Mouse (Mus musculus): ENCODE measurements around the gene Parva.

Gene Parva

DNA sequence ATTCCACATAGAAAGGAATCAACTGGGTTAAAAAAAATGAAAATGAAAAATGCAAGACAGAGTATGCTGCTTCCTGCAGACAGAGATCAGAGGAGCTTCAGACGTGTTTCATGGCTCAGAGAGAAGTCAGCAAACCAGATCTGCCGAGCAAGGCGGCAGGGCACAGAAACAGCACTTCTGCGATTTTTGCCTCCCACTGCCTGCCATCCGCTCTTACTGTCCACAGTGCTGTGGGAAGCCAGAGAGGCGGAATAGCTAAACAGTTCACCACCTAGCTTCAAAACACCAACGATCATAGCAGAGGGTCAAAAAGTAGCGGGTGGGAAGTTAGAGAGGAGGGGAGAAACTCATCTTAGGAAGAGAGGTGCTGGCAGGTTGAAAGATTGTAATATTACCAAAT, 84.0 kb downstream of the Parva start:
- no peak for DNase-seq (ENCODE audit: low spot score in 2 of 2)

- no peak for DNase-seq (ENCODE audit: low spot score in 2 of 2)
Measured at GRCm38 (mm10) chr7:112512257-112512656, 85.0 kb downstream of the Parva start.

DNA sequence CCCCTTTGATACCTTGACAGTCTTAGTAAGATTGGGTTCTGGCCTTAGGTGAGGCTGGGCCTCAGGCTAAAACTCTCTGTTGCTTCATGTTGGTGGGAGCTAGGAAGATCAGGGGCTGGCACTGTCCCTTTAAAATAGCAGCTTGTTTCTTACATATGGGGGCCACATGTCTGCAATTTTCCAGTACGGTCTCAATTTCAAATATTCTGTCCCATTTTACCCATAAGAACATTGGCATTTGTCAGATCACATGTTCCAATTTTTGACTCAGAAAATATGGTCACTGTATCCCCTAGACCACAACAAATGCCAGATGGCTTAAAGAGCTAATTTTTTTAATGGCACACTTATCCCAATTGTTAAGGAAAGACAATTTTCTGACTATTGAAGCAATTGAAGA, 85.6 kb downstream of the Parva start:
- DNase-seq (ENCODE audit: low spot score in 2 of 2), result no peak

- DNase-seq (ENCODE audit: low spot score in 2 of 2), result no peak
Measured at GRCm38 (mm10) chr7:112514636-112515193, 87.4 kb downstream of the Parva start.

DNA sequence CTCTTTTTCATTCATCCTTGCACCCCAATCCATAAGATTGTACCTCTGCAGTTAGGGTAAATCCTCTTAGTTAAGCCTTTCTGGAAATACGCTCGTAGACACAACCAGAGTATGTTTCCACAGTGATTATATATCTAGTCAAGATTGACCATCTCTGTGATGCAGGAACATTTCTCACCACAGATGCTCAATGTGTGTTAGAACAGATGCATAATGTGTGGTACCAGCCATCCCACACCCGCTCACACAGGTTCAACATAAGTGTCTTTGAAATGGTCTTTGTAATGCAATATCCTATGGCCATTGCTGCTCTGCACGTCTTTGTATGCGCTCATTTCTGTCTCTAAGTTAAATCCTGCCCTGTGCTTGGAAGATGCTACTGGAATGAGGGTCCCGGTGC, 98.2 kb downstream of the Parva start:
- no peak for DNase-seq (ENCODE audit: low spot score in 2 of 2)

GRCm38 (mm10) chr7:112526226-112526625, 98.9 kb downstream of the Parva start:
- DNase-seq (ENCODE audit: low spot score in 2 of 2), result no peak

DNA sequence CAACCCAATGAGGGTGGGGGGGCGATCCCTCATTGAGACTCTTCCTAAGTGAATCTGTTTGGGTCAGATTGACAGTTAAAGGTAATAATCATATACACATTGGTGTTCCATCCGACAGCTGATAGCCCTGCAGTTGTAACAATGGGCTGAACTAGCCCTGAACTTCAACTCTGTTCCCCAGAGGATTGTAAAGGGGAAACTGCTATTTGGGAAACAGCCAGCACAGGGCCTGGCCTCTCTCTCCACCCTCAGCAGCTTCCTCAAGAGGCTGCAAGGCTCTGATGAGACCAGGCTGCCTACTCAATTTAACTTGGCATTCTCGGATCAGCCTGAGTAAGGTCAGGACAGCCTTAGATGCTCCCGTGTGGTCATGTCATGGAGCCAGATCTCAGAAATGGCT, 99.9 kb downstream of the Parva start:
- DNase-seq (ENCODE audit: low spot score in 2 of 2), result peak in 1 of 2 experiments; percentile 33

DNA sequence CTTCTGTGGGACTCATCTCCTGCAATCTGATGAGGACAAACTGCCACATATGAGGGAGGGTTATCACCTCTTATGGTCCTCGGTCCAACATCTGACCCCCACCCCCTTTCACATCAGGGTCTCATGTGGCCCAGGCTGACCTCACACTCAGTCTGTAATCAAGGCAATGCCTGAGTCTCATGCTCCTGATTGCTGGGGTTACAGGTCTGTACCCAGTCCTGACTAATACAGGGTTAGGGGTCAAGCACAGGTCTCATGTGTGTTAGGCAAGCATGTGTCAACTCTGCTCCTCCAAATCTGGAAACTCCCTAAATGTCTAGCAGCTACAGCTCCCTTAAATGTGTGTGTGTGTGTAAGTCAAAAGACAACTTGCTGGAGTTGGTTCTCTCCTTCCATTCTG, 100.8 kb downstream of the Parva start:
- no peak for DNase-seq (ENCODE audit: low spot score in 2 of 2)

- DNase-seq (ENCODE audit: low spot score in 2 of 2), result no peak
Measured at GRCm38 (mm10) chr7:112528582-112529360, 101.5 kb downstream of the Parva start.

DNA sequence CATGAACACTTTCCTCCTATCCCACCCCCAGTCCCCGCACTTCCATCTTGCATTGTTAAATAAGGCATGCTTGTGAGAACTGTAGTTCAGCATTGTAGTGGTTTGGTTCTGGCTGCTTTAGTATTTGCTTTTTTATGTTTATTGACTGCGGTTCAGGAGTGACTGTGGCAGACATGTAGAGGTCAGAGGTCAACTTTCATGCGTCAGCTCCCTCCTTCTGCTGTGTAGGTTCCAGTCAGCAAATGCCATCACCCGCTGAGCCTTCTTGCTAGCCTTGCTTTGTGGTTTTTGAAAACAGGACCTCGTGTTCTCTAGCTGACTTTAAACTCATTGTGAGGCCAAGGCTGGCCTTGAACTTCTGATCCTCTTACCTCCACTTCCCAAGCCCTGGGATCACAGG, 103.6 kb downstream of the Parva start:
- no peak for DNase-seq (ENCODE audit: low spot score in 2 of 2)

DNA sequence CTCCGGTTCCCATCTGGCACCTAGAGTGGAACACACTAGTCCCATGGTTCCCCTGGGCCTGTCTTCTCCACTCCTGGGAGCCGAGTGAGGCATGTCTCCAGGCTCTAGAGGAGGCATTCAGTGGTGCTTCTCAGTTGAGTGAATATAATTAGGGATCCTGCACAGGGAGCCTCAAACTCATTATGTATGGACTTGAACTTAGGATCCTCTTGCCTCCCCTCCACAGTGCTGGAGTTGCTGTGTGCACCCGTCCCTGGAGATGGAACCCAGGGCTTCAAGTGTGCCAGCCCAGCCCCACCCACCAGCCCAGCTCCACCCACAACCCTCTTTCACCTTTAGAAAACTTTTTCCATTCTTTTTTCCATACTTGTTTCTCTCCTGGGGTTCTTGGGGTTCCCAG, 106.8 kb downstream of the Parva start:
- DNase-seq (ENCODE audit: low spot score in 2 of 2), result no peak

DNA sequence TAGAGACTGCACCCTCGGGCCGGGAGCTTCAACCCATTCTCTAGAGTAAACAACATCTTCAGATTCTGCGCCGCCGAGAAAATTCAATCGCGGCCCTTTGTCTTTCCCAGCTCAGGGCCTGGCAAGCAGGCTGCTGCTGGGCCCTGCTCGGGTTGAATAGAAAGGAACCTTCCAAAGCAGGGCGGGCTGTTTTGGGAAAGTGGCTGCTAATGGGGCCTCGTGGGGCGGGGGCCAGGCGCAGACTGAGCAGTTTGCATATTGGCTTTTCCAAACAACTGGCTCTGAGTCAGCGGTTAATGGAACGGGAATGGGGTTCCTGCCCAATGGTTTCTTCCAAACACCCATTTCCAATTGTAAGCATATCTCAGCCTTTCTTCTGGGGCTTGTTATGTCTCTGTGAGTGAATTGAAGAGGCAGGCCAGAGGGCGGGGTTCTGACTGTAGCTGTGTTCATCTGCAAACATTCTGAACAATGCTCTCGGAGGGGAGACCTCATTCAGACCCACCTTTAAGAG, 108.2 kb downstream of the Parva start:
- DNase-seq (ENCODE audit: low spot score in 2 of 2), result peak; percentile 65 to 77

GRCm38 (mm10) chr7:112549136-112549535, 121.8 kb downstream of the Parva start:
- DNase-seq (ENCODE audit: low spot score in 2 of 2), result no peak

DNA sequence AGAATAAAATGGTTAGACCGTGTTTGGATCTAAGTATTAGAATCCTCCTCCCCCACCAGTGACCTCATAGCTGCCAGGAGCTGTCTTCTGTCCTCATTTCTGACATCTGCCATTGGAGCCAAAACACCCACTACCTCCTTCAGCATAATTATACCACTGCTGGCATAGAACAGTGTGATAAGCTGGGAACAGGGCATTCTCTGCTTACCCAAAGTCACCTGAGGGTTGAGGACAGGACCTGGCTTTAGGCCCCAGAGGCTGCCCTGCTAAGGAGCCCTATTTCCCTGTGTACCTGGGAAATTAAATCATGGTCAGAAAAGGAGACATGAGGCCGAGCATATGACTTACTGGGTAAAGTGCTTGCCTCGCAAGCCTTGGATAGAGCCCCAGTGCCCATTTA, 134.2 kb downstream of the Parva start:
- no peak for DNase-seq (ENCODE audit: low spot score in 2 of 2)

DNA sequence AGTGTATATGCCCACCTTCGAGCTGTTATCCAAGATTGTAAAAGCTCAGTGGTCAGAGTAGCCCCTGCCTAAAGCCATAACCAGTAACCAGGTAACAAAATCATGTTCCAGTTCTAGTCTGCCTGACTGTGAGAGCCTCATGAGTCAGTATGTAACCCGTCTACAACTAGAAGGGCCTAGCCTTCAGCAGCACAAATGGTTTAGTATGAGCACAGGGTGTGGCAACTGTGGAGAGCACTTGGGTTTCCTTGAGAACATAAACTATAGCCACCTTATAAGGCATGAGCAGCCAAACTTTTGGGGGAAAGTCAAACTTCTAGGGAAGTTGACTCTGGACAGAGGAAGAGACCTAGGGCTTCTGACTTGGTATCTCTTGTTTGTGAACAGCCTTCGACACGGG, 139.7 kb downstream of the Parva start:
- DNase-seq (ENCODE audit: low spot score in 2 of 2), result no peak

DNA sequence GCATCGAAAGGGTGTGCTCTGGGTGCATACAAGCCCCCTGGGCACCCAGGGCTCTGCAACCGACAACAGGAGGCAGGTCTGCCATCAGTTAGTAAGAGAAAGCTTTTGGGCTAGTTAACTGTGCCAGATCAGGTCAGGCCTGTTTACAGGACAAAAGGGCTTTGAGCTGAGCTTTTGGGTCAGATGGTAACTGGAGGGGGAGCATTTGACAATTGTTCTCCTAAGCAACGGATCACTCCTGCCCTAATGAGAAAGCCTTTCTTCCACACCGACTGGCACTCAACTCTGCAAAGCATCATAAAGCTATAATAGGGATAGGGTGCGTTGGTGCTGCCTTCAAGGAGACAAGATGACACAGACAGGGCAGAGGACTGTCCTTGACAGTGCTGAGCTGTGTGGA, 141.7 kb downstream of the Parva start:
- no peak for DNase-seq (ENCODE audit: low spot score in 2 of 2)

DNA sequence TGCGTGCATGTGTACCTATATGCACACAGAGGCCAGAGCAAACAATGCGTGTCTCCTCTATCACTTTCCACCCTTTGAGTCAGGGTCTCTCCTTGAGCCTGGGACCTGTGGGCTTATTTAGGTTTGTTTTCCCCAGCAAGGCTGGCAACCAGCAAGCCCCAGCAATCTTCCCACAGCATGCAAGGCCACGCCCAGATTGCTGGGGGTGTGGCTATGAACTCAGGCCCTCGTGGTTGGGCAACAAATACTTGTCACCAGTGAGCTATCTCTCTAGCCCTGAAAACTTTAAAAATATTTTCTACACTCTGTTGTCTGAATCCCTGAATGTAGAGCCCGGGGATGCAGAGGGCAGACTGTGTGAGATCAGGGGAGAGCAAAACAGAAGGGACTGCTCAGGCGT, 154.3 kb downstream of the Parva start:
- DNase-seq (ENCODE audit: low spot score in 2 of 2), result peak in 1 of 2 experiments; percentile 48

DNA sequence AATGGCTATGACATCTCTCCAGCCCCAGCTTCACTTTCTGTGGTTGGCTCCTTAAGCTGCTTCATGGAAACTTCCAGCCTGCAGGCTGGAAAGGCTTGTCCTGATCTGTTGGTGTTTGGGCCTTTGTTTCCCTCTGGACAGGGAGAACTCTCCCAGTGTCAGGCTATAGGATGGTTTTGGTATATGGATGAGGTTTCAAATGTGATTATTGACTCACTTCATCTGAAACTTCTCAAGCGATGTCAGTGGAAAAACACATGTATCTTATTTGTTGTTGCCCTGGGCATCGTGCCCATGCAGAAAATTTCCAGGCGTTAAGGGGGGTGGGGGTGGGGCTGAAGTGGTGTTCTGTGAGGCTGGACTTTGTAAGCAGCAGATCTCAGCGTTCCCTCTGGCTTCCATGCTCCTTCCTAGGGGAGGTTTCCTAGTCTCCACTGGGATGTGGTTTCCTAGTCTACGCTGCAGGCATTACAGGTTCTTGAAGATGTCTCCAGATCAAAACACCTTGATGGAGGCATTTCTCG, 155.6 kb downstream of the Parva start:
- DNase-seq (ENCODE audit: low spot score in 2 of 2), result no peak

DNA sequence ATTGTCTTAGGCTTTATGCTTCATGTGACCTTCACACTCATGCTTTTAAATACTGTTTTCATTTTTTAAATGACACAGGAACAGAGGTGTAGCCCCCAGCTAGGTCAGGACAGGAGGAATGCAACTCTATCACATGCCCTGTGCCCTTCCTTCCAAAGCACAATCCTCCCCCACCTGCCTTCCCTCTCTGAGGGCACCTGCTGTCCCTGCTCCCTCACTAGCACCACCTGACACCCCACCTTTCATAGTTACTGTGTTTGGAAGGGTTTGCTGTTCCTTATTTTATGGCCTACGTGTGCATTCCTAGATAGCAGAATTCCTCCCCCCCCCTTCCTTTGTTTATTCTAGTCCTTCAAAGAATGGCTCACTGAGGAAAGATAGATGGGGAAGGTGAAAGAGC, 160.1 kb downstream of the Parva start:
- no peak for DNase-seq (ENCODE audit: low spot score in 2 of 2)

DNA sequence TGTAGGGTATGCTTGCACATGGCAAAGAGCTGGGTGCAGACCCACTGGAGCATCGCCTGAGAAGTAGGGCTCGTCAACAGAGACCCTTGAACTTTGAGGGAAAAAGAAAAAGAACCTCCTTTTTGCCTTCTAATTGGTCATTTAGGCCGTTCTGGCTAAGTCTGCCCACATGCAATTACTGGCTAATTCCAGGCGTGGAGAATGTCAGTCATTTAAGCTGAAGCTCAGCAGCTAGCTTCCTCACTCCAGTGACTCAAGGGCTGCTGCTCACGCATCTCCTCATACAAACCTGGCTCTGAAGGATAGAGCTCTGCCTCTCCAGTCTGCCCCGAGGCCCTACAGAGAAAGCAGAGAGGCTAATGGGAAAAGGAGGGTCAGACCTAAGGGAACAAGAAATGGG, 162.2 kb downstream of the Parva start:
- no peak for DNase-seq (ENCODE audit: low spot score in 2 of 2)

- DNase-seq (ENCODE audit: low spot score in 2 of 2), result no peak
Measured at GRCm38 (mm10) chr7:112593586-112593985, 166.3 kb downstream of the Parva start.

- DNase-seq (ENCODE audit: low spot score in 2 of 2), result no peak
Measured at GRCm38 (mm10) chr7:112595226-112595850, 168.0 kb downstream of the Parva start.

DNA sequence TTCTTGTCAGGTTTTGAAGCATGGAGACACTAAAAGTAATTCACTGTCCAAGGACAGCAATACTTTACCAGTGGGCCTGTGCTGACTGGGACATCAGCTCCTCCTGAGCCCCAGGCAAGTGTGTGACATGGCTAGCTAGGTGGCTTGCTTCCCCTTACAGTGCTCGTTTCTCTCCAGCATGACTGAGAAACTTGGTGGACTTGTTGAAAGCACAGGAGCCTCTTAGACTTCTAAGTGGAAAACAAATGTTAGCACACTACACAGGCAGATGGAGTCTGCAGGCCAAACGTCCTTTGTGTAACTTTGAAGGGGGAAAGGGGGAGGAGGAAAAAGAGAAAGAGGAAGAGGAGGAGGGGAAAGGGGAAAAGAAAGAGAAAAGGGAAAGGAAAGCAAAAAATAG, 172.3 kb downstream of the Parva start:
- no peak for DNase-seq (ENCODE audit: low spot score in 2 of 2)
